Mouse (Mus musculus) midbrain, embryonic 12.5 days (tissue): ENCODE data around the gene Cryzl2. TPM values are rescaled to one million over a fixed set of nuclear protein-coding genes. Genes with fewer than 3 reads are reported as not detected.

Experiments
- ATAC-seq: fragments of 200-750 bp; cut with Nextera tagmentation; 2 replicates; pipeline ENCODE4 v1.8.0; 2017; ENCODE audit warnings: low read depth, moderate TSS enrichment, moderate library complexity; ENCODE audit not compliant: low FRiP score
- H3K27ac ChIP-seq: fragments of 300-500 bp; sonication (generic); replicated peaks from 2 replicates; pipeline ENCODE4 v1.5.1; 2016; ENCODE audit warnings: mild to moderate bottlenecking
- H3K27me3 ChIP-seq: fragments of 300-500 bp; sonication (generic); 2 replicates; pipeline ENCODE4 v1.6.1; 2016; ENCODE audit warnings: mild to moderate bottlenecking
- H3K36me3 ChIP-seq: fragments of 300-500 bp; sonication (generic); 2 replicates; pipeline ENCODE4 v1.6.1; 2016
- H3K4me1 ChIP-seq: fragments of 300-500 bp; sonication (generic); 2 replicates; pipeline ENCODE4 v1.6.1; 2016
- H3K4me2 ChIP-seq: fragments of 300-500 bp; sonication (generic); replicated peaks from 2 replicates; pipeline ENCODE4 v1.6.1; 2016; ENCODE audit warnings: mild to moderate bottlenecking, moderate library complexity
- H3K4me3 ChIP-seq: fragments of 300-500 bp; sonication (generic); 2 replicates; pipeline ENCODE4 v1.5.1; 2016; ENCODE audit warnings: mild to moderate bottlenecking
- H3K9ac ChIP-seq: fragments of 300-500 bp; sonication (generic); replicated peaks from 2 replicates; pipeline ENCODE4 v1.6.1; 2016; ENCODE audit warnings: mild to moderate bottlenecking, moderate library complexity
- H3K9me3 ChIP-seq: fragments of 300-500 bp; sonication (generic); 2 replicates; pipeline ENCODE4 v1.6.1; 2016; ENCODE audit warnings: mild to moderate bottlenecking
- WGBS: fragments of 180-500 bp; shearing (Covaris S2); methylation state at CpG from one replicate; pipeline ENCODE4 v1.1.7; 2016; 5-methylcytosine and 5-hydroxymethylcytosine counted together
- polyA plus RNA-seq: library from polyadenylated mRNA; unstranded; fragments of >200 nt; fragmentation: Nextera tagmentation; extraction: Ambion mirVana; gene quantifications from 2 replicates; pipeline ENCODE4 v1.2.1, GENCODE M21; 2016

The Cryzl2 gene
- polyA plus RNA-seq, 1 experiment from 2014 or later = 7.5 TPM

GRCm38 (mm10) chr1:157484161-157484560, 25.8 kb downstream of the Cryzl2 start:
- no peaks in the 10 kb centered on the region for H3K36me3 ChIP-seq
- H3K9me3 ChIP-seq = no peaks in the 10 kb centered on the region
- H3K4me3 ChIP-seq = no peak overlapping the region
- H3K9ac ChIP-seq = no peak overlapping the region
- H3K4me2 ChIP-seq = no peak overlapping the region
- H3K27me3 ChIP-seq = no peaks in the 10 kb centered on the region
- no peak for ATAC-seq
- no peaks in the 10 kb centered on the region for H3K4me1 ChIP-seq
- 94% methylated on average over 4 of the region's 4 CpGs for WGBS
- no peak overlapping the region for H3K27ac ChIP-seq

GRCm38 (mm10) chr1:157500657-157501056, 42.3 kb downstream of the Cryzl2 start:
- H3K27ac ChIP-seq = no peak overlapping the region
- H3K4me1 ChIP-seq = peaks cover 4% of the 10 kb centered on the region
- no peaks in the 10 kb centered on the region for H3K9me3 ChIP-seq
- no peak for ATAC-seq
- no peaks in the 10 kb centered on the region for H3K36me3 ChIP-seq
- H3K27me3 ChIP-seq = no peaks in the 10 kb centered on the region
- 75% methylated on average over 1 of the region's 1 CpGs for WGBS
- H3K4me2 ChIP-seq = no peak overlapping the region
- H3K4me3 ChIP-seq = no peak overlapping the region
- no peak overlapping the region for H3K9ac ChIP-seq

- H3K9me3 ChIP-seq = no peaks in the 10 kb centered on the region
- no peaks in the 10 kb centered on the region for H3K36me3 ChIP-seq
- H3K27ac ChIP-seq = no peak overlapping the region
- no peak overlapping the region for H3K4me2 ChIP-seq
- H3K27me3 ChIP-seq = no peaks in the 10 kb centered on the region
- no peak for ATAC-seq
- H3K4me1 ChIP-seq = peaks cover 4% of the 10 kb centered on the region
- no peak overlapping the region for H3K4me3 ChIP-seq
- WGBS = 91% methylated on average over 6 of the region's 6 CpGs
- no peak overlapping the region for H3K9ac ChIP-seq
Observed at GRCm38 (mm10) chr1:157501352-157501945, 43.1 kb downstream of the Cryzl2 start.

- ATAC-seq = no peak
Observed at GRCm38 (mm10) chr1:157503071-157503470, 44.7 kb downstream of the Cryzl2 start.

GRCm38 (mm10) chr1:157506522-157506921, 48.1 kb downstream of the Cryzl2 start, which contains the start of gene Sec16b:
TSS of gene Sec16b (plus strand) at chr1:157506728.
- Histone ChIP-seq H3K4me2 (no peak within 1 kb of the TSS), H3K4me1 (peaks cover 11% of the 10 kb centered on the region), H3K36me3 (no peaks in the 10 kb centered on the region), H3K27ac (no peak within 1 kb of the TSS), H3K9ac (no peak within 1 kb of the TSS), H3K9me3 (no peaks in the 10 kb centered on the region), H3K4me3 (no peak within 1 kb of the TSS), H3K27me3 (no peaks in the 10 kb centered on the region)
- WGBS = 32% methylated on average over 5 of the region's 5 CpGs
- ATAC-seq = no peak

More at GRCm38 (mm10) chr1:157503071-157503470, 44.7 kb downstream of the Cryzl2 start:
- H3K36me3 ChIP-seq = no peaks in the 10 kb centered on the region
- H3K9me3 ChIP-seq = no peaks in the 10 kb centered on the region
- no peak overlapping the region for H3K4me2 ChIP-seq
- H3K4me1 ChIP-seq = peaks cover 8% of the 10 kb centered on the region
- H3K9ac ChIP-seq = no peak overlapping the region
- 82% methylated on average over 6 of the region's 6 CpGs for WGBS
- no peaks in the 10 kb centered on the region for H3K27me3 ChIP-seq
- no peak overlapping the region for H3K4me3 ChIP-seq
- H3K27ac ChIP-seq = no peak overlapping the region

GRCm38 (mm10) chr1:157506995-157507595, 48.7 kb downstream of the Cryzl2 start:
- H3K27me3 ChIP-seq = no peaks in the 10 kb centered on the region
- no peak overlapping the region for H3K27ac ChIP-seq
- H3K9me3 ChIP-seq = no peaks in the 10 kb centered on the region
- H3K9ac ChIP-seq = no peak overlapping the region
- no peak; the same call in 1 of the 2 replicates for ATAC-seq
- no peak overlapping the region for H3K4me3 ChIP-seq
- H3K4me2 ChIP-seq = no peak overlapping the region
- H3K36me3 ChIP-seq = no peaks in the 10 kb centered on the region
- WGBS = 63% methylated on average over 4 of the region's 4 CpGs
- H3K4me1 ChIP-seq = peaks cover 11% of the 10 kb centered on the region

GRCm38 (mm10) chr1:157507814-157508213, 49.4 kb downstream of the Cryzl2 start:
- Histone ChIP-seq H3K27ac (no peak overlapping the region), H3K4me2 (no peak overlapping the region), H3K9ac (no peak overlapping the region), H3K27me3 (no peaks in the 10 kb centered on the region), H3K4me3 (no peak overlapping the region), H3K4me1 (peaks cover 11% of the 10 kb centered on the region), H3K36me3 (no peaks in the 10 kb centered on the region), H3K9me3 (no peaks in the 10 kb centered on the region)
- no peak for ATAC-seq
- 63% methylated on average over 5 of the region's 5 CpGs for WGBS

- Histone ChIP-seq H3K27ac (no peak overlapping the region), H3K4me1 (peaks cover 7% of the 10 kb centered on the region), H3K4me3 (no peak overlapping the region), H3K27me3 (no peaks in the 10 kb centered on the region), H3K9me3 (no peaks in the 10 kb centered on the region), H3K36me3 (no peaks in the 10 kb centered on the region), H3K9ac (no peak overlapping the region), H3K4me2 (no peak overlapping the region)
- ATAC-seq = no peak
- 80% methylated on average over 11 of the region's 11 CpGs for WGBS
Observed at GRCm38 (mm10) chr1:157512690-157513448, 54.5 kb downstream of the Cryzl2 start.

- no peak overlapping the region for H3K4me3 ChIP-seq
- H3K9ac ChIP-seq = no peak overlapping the region
- no peaks in the 10 kb centered on the region for H3K27me3 ChIP-seq
- no peak for ATAC-seq
- H3K36me3 ChIP-seq = no peaks in the 10 kb centered on the region
- no peak overlapping the region for H3K27ac ChIP-seq
- H3K9me3 ChIP-seq = no peaks in the 10 kb centered on the region
- H3K4me2 ChIP-seq = no peak overlapping the region
- 85% methylated on average over 9 of the region's 9 CpGs for WGBS
- H3K4me1 ChIP-seq = peaks cover 9% of the 10 kb centered on the region
Observed at GRCm38 (mm10) chr1:157513559-157513958, 55.2 kb downstream of the Cryzl2 start.

GRCm38 (mm10) chr1:157514298-157514697, 55.9 kb downstream of the Cryzl2 start:
- no peak overlapping the region for H3K27ac ChIP-seq
- no peak overlapping the region for H3K4me3 ChIP-seq
- H3K4me1 ChIP-seq = peaks cover 10% of the 10 kb centered on the region
- no peak for ATAC-seq
- 74% methylated on average over 4 of the region's 4 CpGs for WGBS
- H3K9ac ChIP-seq = no peak overlapping the region
- no peak overlapping the region for H3K4me2 ChIP-seq
- H3K9me3 ChIP-seq = no peaks in the 10 kb centered on the region
- H3K27me3 ChIP-seq = no peaks in the 10 kb centered on the region
- no peaks in the 10 kb centered on the region for H3K36me3 ChIP-seq

- no peaks in the 10 kb centered on the region for H3K27me3 ChIP-seq
- H3K9me3 ChIP-seq = no peaks in the 10 kb centered on the region
- H3K9ac ChIP-seq = no peak overlapping the region
- H3K4me2 ChIP-seq = no peak overlapping the region
- 87% methylated on average over 8 of the region's 8 CpGs for WGBS
- H3K4me3 ChIP-seq = no peak overlapping the region
- H3K36me3 ChIP-seq = no peaks in the 10 kb centered on the region
- H3K4me1 ChIP-seq = peaks cover 2% of the 10 kb centered on the region; the same call in 1 of the 2 replicates
- H3K27ac ChIP-seq = no peak overlapping the region
- no peak for ATAC-seq
Observed at GRCm38 (mm10) chr1:157516838-157517808, 58.7 kb downstream of the Cryzl2 start.
